9 mouse cellular contexts compared by ENCODE assay signal in genomic region chr6:120193174-120193573, GRCm38 (mm10).
A peak's percentile ranks its signal among the peaks of the same experiment; 100 is the strongest.
DNase-seq lines count a peak whose midpoint lies in the region; ATAC-seq lines count a peak whose summit lies in the region.
"Had no signal": no experiment of that assay in that cellular context is flagged by ENCODE, and none has a peak within 500 bp of the region (broad histone marks: within the 10 kb centered on the region; RNA-seq: fewer than 3 reads in every experiment).

No protein-coding gene starts in this region.

- H3K36me3 ChIP-seq in limb, embryonic 10.5 days = no peaks in the 10 kb centered on the region
- H3K36me3 ChIP-seq: limb, embryonic 13.5 days had no signal

- no peaks in the 10 kb centered on the region for H3K27me3 ChIP-seq in limb, embryonic 10.5 days (ENCODE audit: low read depth, poor library complexity, severe bottlenecking)

- H3K27ac ChIP-seq in limb, embryonic 10.5 days = no peak overlapping the region
- H3K27ac ChIP-seq: limb, embryonic 13.5 days had no signal

- no peak overlapping the region for H3K4me3 ChIP-seq in limb, embryonic 10.5 days
- H3K4me3 ChIP-seq: limb, embryonic 13.5 days had no signal

- H3K4me1 ChIP-seq in limb, embryonic 10.5 days = peaks cover 37% of the 10 kb centered on the region

- H3K9me3 ChIP-seq in limb, embryonic 10.5 days (replicated peaks) = no peaks in the 10 kb centered on the region
- H3K9me3 ChIP-seq: limb, embryonic 13.5 days had no signal

- WGBS in limb, embryonic 10.5 days = 25% methylated on average over 5 of the region's 5 CpGs

- peak; percentile 81 for ATAC-seq in inflammation-experienced regulatory T-cells, adult 6 months

- peak; percentile 63 to 66 for DNase-seq in urinary bladder, adult 18-20 months (ENCODE audit: low spot score in 2 of 2)
- no peak for DNase-seq in urinary bladder, adult 2 months (ENCODE audit: low spot score)
- peak; percentile 67 to 78 for DNase-seq in cerebellum, adult 18-20 months
- DNase-seq in frontal cortex, postnatal 36 days (ENCODE audit: low spot score in 2 of 2) = peak; percentile 76 to 86
- peak; percentile 74 for DNase-seq in limb, embryonic 10.5 days (ENCODE audit: low spot score)
- peak; percentile 83 to 87 for DNase-seq in natural killer cell, adult 2 months (ENCODE audit: low spot score in 2 of 2)
- peak; percentile 88 for DNase-seq in testis, postnatal 10 days (ENCODE audit: low spot score)
